Mouse (Mus musculus): ENCODE measurements at regions not wholly inside any gene's neighbourhood (a gene's known extent, or its start where the extent isn't known, plus 50 kb on each side); places are given as distances from the start of the nearest gene placed in this dataset.
"Not testable (repeated sequence)": the region's sequence is repeated elsewhere in the genome, so short reads cannot be mapped to it uniquely, and the experiment has no call there.

GRCm38 (mm10) chr4:81669181-81669580, 226.6 kb upstream of the Mpdz start:
- DNase-seq (ENCODE audit: low spot score in 2 of 2): no peak
- Histone ChIP-seq H3K27ac (no peak overlapping the region), H3K4me3 (no peak overlapping the region)
- TF ChIP-seq CTCF (conservative IDR thresholded peaks at IDR 0.05): no peak

DNA sequence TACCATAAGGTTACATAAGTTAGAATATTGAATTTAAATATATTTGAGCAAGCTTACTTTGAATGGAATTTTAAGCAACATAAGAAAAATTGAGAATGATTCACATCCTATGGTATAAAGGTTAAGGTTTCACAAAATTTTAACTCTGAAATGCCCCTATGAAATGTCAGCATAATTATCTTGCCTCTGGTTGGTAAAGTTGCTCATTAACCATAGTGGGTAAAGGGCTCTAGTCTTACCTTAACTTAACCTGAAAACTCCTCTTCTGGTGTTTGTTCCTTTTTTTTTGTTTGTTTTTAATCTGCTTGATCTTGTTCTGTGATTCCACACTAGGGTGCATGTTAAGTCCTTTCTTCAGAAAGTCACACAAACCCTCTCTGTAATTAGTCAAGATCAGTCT, 218.5 kb upstream of the Mpdz start:
- DNase-seq (ENCODE audit: low spot score in 2 of 2): no peak
- H3K4me3 ChIP-seq: no peak overlapping the region
- no peak for TF ChIP-seq CTCF (conservative IDR thresholded peaks at IDR 0.05)
- H3K27ac ChIP-seq: no peak overlapping the region

GRCm38 (mm10) chr4:81628496-81628828, 185.8 kb upstream of the Mpdz start:
- no peak overlapping the region for H3K4me3 ChIP-seq
- no peak overlapping the region for H3K27ac ChIP-seq

DNA sequence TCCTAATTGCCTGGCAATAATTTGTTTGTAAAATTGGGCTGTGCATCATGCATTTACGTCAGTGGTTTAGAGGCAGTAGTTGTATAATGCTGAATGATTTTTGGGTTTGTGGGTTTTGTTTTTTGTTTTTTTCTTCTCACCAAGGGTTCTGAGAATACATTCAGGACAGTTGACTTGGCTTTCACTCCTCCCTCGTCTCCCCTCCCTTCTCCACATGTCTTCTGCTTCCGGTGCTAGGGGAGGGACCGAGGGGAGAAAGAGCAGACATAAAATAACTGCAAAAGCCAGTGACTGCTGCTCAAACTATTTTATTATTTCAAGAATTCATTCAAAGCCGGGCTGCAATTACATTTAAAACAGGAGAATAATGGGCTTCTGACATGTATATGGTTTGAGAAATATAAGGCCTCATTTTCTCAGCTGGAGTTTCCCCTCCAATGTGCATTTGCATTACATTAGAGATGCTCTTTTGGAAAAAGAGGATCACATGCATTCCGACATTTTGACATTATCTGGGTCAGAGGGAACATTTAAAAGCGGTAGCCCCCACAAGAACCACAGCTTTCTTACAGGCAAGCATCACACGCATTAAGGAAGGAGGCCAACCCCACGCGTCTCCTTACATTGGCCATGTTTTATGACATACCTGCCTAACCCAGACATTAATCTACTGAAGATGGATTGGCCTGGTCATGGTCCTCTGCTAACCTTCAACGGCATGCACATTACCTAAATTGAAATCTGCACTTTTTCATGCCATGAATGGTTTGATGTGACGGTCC, 185.3 kb upstream of the Mpdz start:
- TF ChIP-seq CTCF (conservative IDR thresholded peaks at IDR 0.05): no peak
- no peak overlapping the region for H3K4me3 ChIP-seq
- DNase-seq (ENCODE audit: low spot score in 2 of 2): no peak

More at GRCm38 (mm10) chr4:81628496-81628828, 185.8 kb upstream of the Mpdz start:
- no peak for TF ChIP-seq CTCF (conservative IDR thresholded peaks at IDR 0.05)
- no peak for DNase-seq (ENCODE audit: low spot score in 2 of 2)

GRCm38 (mm10) chr4:81625348-81625934, 182.8 kb upstream of the Mpdz start:
- H3K4me3 ChIP-seq: no peak overlapping the region
- DNase-seq (ENCODE audit: low spot score in 2 of 2): no peak
- no peak for TF ChIP-seq CTCF (conservative IDR thresholded peaks at IDR 0.05)
- H3K27ac ChIP-seq: no peak overlapping the region

More for the DNA sequence above, 185.3 kb upstream of the Mpdz start:
- no peak overlapping the region for H3K27ac ChIP-seq

GRCm38 (mm10) chr4:81624111-81624510, 181.5 kb upstream of the Mpdz start:
- Histone ChIP-seq H3K27ac (no peak overlapping the region), H3K4me3 (no peak overlapping the region)
- DNase-seq (ENCODE audit: low spot score in 2 of 2): no peak
- TF ChIP-seq CTCF (conservative IDR thresholded peaks at IDR 0.05): no peak

DNA sequence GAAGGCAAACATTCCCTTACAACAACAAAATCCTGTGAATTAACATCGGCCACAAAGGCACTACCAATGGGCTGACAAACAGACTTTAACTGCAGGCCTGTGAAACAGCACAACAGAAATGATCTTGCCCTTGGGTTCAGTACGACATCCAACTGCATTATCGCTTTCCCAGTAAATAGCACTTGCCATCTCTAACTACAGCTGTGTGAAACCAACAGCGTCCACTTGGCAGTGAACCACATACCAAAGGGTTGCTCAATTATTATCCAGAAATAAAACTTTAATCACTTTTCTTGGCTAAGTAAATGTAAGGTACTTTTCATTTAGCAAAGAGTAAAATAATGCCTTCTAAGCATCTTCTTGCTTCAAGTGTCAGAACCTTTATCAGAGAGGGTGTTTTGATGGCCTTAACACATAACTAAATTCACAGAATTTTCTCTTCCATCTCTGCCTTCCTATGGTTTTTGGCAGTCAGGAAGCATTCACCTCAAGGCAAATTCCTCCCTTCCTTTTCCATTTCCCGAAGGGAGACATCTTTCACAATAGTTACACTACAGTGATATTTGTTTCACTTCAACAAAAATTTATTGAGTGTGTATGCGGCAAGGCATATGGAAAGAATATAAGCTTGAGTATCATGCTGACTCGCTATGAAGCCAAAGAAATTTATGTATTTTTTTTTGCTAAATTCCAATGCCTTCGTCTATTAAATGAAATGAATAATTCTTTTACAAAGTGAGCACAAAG, 178.9 kb upstream of the Mpdz start:
- no peak overlapping the region for H3K4me3 ChIP-seq
- no peak for DNase-seq (ENCODE audit: low spot score in 2 of 2)
- no peak for TF ChIP-seq CTCF (conservative IDR thresholded peaks at IDR 0.05)
- no peak overlapping the region for H3K27ac ChIP-seq

DNA sequence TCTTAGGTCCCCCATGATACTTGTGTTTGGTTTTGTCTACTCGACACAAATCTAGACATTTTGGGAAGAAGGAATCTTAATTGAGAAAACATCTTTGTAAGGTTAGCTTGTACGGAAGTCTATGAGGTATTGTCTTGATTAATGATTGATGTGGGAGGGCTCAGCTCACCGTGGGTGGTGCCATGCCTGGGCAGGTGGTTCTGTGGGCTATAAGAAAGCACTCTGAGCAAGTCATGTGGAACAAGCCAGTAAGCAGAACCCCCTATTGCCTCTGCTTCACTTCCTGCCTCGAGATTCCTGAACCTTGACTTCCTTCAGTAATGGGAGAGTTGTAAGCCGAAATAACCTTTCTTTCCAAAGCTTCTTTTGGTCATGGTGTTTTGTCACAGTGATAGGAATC, 174.6 kb upstream of the Mpdz start:
- H3K27ac ChIP-seq: no peak overlapping the region
- no peak for TF ChIP-seq CTCF (conservative IDR thresholded peaks at IDR 0.05)
- no peak for DNase-seq (ENCODE audit: low spot score in 2 of 2)
- no peak overlapping the region for H3K4me3 ChIP-seq

DNA sequence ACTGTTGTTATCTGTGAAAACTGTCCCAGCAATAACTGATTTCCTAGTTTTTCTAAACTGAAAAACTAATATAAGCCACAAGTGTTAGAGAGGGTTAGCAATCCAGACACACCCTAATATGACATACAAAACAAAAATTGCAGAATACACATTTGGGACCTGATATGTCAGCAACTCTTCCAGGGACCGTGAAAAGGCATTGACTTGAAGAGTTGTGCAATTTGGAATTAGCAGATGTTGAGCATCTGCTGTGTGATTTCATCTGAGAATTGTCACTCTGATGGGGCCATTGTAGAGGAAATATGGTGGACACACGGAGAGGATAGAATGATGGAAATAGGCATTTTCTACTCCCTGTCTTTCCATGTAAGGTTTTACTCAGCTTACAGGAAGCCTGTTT, 168.6 kb upstream of the Mpdz start:
- Histone ChIP-seq H3K27ac (no peak overlapping the region), H3K4me3 (no peak overlapping the region)
- no peak for DNase-seq (ENCODE audit: low spot score in 2 of 2)
- TF ChIP-seq CTCF (conservative IDR thresholded peaks at IDR 0.05): no peak

DNA sequence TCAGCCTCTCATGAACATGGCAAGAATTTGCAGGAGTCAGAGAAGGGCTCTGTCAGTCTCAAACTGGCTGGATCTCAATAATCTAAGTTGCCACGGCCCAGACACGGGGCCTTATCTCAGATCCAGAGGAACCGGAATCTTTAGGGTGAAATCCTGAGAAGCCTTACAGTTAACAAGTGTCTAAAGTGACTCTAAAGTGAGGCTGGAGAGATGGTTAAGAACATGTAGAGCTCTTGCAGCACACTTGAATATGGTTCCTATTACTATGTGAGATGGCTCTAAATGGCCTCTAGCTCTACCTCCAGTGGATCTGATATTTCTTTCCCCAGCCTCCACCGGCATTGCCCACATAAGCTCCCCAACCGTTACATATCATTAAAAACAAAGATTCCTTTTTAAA, 157.8 kb upstream of the Mpdz start:
- Histone ChIP-seq H3K27ac (no peak overlapping the region), H3K4me3 (no peak overlapping the region)
- no peak for DNase-seq (ENCODE audit: low spot score in 2 of 2)
- TF ChIP-seq CTCF (conservative IDR thresholded peaks at IDR 0.05): no peak

DNA sequence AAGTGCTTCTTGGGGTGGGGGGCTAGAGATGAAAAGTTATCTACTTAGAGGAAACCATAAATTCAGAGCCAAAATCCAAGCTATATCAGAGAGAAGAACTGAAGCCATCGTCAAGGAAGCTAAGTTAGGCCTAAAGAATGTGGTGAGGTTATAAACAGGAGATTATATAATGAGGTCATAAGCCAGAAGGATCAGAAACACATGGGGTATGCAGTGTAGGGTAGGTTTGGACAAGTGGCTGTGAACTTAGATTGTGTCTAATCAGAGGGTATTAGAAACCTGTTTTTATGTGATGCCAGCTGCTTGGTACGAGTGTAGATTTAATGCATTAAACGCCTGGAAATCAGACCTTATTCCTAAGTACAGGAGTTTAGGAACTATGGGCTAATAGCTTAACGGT, 154.8 kb upstream of the Mpdz start:
- no peak for DNase-seq (ENCODE audit: low spot score in 2 of 2)
- no peak overlapping the region for H3K27ac ChIP-seq
- no peak overlapping the region for H3K4me3 ChIP-seq
- TF ChIP-seq CTCF (conservative IDR thresholded peaks at IDR 0.05): no peak

DNA sequence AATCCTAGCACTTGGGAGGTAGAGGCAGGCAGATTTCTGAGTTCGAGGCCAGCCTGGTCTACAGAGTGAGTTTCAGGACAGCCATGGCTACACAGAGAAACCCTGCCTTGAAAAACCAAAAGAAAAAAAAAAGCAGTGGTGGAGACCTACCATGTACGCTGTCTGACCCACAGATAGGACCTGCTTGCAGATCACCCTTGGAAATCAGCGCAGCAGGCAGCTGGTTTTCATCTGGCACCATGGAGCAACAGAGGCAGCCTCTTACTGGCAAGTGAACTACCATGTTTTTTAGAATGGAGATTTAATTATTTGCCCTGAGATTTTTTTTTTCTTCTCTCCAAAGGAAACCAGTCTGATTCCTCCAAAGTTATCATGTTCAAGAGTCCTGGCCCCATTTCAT, 150.8 kb upstream of the Mpdz start:
- H3K4me3 ChIP-seq; DNase-seq (ENCODE audit: low spot score in 2 of 2); H3K27ac ChIP-seq: not testable (repeated sequence)

- TF ChIP-seq CTCF (conservative IDR thresholded peaks at IDR 0.05): no peak
- peak overlapping the region; percentile 91 for H3K27ac ChIP-seq
- H3K4me3 ChIP-seq: no peak overlapping the region
- no peak for DNase-seq (ENCODE audit: low spot score in 2 of 2)
These were observed 139.9 kb upstream of the Mpdz start for GRCm38 (mm10) chr4:81582546-81582945.
